Mouse (Mus musculus): ENCODE data around the gene Mapre1.

DNA sequence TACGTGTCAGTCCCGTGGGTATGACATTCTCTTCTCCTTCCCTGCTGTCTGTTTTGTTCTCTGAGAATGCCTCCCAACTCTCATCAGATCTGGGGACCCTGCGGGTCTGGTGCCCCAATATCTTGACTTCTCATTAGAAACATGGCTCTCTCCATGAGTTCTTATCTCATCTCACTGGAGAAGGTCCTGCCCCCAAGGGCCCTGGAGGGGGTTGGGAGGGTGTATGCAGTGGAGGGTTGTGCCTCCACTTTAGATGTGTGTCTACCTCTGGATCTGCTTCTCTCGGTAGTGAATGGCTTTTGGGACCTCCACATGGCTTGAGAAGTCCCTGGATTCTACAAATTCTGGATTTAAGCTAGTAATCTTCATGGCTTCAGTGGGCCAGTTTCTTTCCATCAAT lies 40.1 kb downstream of the Mapre1 start:
- no peak for TF ChIP-seq CTCF (IDR thresholded peaks at IDR 0.05; ENCODE audit: control insufficient read depth, insufficient read depth, insufficient read length)
- TF ChIP-seq MAX (IDR thresholded peaks at IDR 0.05), result no peak
